Mouse (Mus musculus): ENCODE data around the gene Rffl. TPM values are rescaled to one million over a fixed set of nuclear protein-coding genes. Genes with fewer than 3 reads are reported as not detected.
A peak's percentile ranks its signal among the peaks of the same experiment; 100 is the strongest.

The Rffl gene
- polyA plus RNA-seq, 1 experiment from 2014 or later = 5.0 TPM

- Histone ChIP-seq H3K4me1 (replicated peaks; ENCODE audit: control insufficient read depth, insufficient read depth, low read length) (peaks cover 6% of the 10 kb centered on the region), H3K4me3 (replicated peaks; ENCODE audit: low read length) (no peak overlapping the region), H3K4me2 (replicated peaks) (no peak overlapping the region), H3K9ac (no peak overlapping the region), H3K27me3 (ENCODE audit: control insufficient read depth, insufficient read depth, low read length) (no peaks in the 10 kb centered on the region), H3K9me3 (ENCODE audit: control insufficient read depth, low read length) (no peaks in the 10 kb centered on the region), H3K36me3 (replicated peaks; ENCODE audit: control insufficient read depth, insufficient read depth) (no peaks in the 10 kb centered on the region), H3K27ac (no peak overlapping the region)
- DNase-seq (ENCODE audit: low spot score) (no peak), ATAC-seq (ENCODE audit: low FRiP score) (no peak)
- WGBS = 90% methylated on average over 6 of the region's 6 CpGs
These were observed 16.9 kb downstream of the Rffl start for GRCm38 (mm10) chr11:82854111-82854510.

GRCm38 (mm10) chr11:82852958-82853357 is 18.1 kb downstream of the Rffl start:
- Histone ChIP-seq H3K4me2 (replicated peaks) (no peak overlapping the region), H3K4me1 (replicated peaks; ENCODE audit: control insufficient read depth, insufficient read depth, low read length) (peaks cover 6% of the 10 kb centered on the region), H3K36me3 (replicated peaks; ENCODE audit: control insufficient read depth, insufficient read depth) (no peaks in the 10 kb centered on the region), H3K9me3 (ENCODE audit: control insufficient read depth, low read length) (no peaks in the 10 kb centered on the region), H3K27ac (no peak overlapping the region), H3K4me3 (replicated peaks; ENCODE audit: low read length) (no peak overlapping the region), H3K9ac (no peak overlapping the region), H3K27me3 (ENCODE audit: control insufficient read depth, insufficient read depth, low read length) (no peaks in the 10 kb centered on the region)
- no peak for ATAC-seq (ENCODE audit: low FRiP score)
- 92% methylated on average over 7 of the region's 7 CpGs for WGBS
- no peak for DNase-seq (ENCODE audit: low spot score)

- 85% methylated on average over 10 of the region's 10 CpGs for WGBS
- DNase-seq (ENCODE audit: low spot score) = no peak
These were observed 18.5 kb downstream of the Rffl start for GRCm38 (mm10) chr11:82852540-82852939.

GRCm38 (mm10) chr11:82852115-82852514 is 18.9 kb downstream of the Rffl start:
- ATAC-seq (ENCODE audit: low FRiP score) (no peak), DNase-seq (ENCODE audit: low spot score) (no peak)
- Histone ChIP-seq H3K4me1 (replicated peaks; ENCODE audit: control insufficient read depth, insufficient read depth, low read length) (peaks cover 6% of the 10 kb centered on the region), H3K9ac (no peak overlapping the region), H3K4me2 (replicated peaks) (no peak overlapping the region; the same call in 1 of the 2 replicates), H3K27ac (no peak overlapping the region), H3K36me3 (replicated peaks; ENCODE audit: control insufficient read depth, insufficient read depth) (no peaks in the 10 kb centered on the region), H3K4me3 (replicated peaks; ENCODE audit: low read length) (no peak overlapping the region), H3K27me3 (ENCODE audit: control insufficient read depth, insufficient read depth, low read length) (no peaks in the 10 kb centered on the region), H3K9me3 (ENCODE audit: control insufficient read depth, low read length) (no peaks in the 10 kb centered on the region)
- WGBS = 87% methylated on average over 11 of the region's 11 CpGs

More at GRCm38 (mm10) chr11:82852540-82852939, 18.5 kb downstream of the Rffl start:
- H3K4me2 ChIP-seq (replicated peaks) = no peak overlapping the region
- no peak overlapping the region for H3K9ac ChIP-seq
- H3K4me1 ChIP-seq (replicated peaks; ENCODE audit: control insufficient read depth, insufficient read depth, low read length) = peaks cover 6% of the 10 kb centered on the region
- H3K36me3 ChIP-seq (replicated peaks; ENCODE audit: control insufficient read depth, insufficient read depth) = no peaks in the 10 kb centered on the region
- H3K4me3 ChIP-seq (replicated peaks; ENCODE audit: low read length) = no peak overlapping the region
- H3K9me3 ChIP-seq (ENCODE audit: control insufficient read depth, low read length) = no peaks in the 10 kb centered on the region
- no peaks in the 10 kb centered on the region for H3K27me3 ChIP-seq (ENCODE audit: control insufficient read depth, insufficient read depth, low read length)
- H3K27ac ChIP-seq = no peak overlapping the region
- no peak for ATAC-seq (ENCODE audit: low FRiP score)

- Histone ChIP-seq H3K4me2 (replicated peaks) (no peak overlapping the region), H3K27me3 (ENCODE audit: control insufficient read depth, insufficient read depth, low read length) (no peaks in the 10 kb centered on the region), H3K4me1 (replicated peaks; ENCODE audit: control insufficient read depth, insufficient read depth, low read length) (peaks cover 16% of the 10 kb centered on the region), H3K36me3 (replicated peaks; ENCODE audit: control insufficient read depth, insufficient read depth) (no peaks in the 10 kb centered on the region), H3K4me3 (replicated peaks; ENCODE audit: low read length) (no peak overlapping the region), H3K9me3 (ENCODE audit: control insufficient read depth, low read length) (no peaks in the 10 kb centered on the region), H3K9ac (no peak overlapping the region), H3K27ac (peak overlapping the region; percentile 32; the same call in 1 of the 2 replicates)
- DNase-seq (ENCODE audit: low spot score) (no peak), ATAC-seq (ENCODE audit: low FRiP score) (no peak)
- 46% methylated on average over 5 of the region's 5 CpGs for whole genome bisulfite sequencing
These were observed 20.8 kb downstream of the Rffl start for GRCm38 (mm10) chr11:82850259-82850658.

- Histone ChIP-seq H3K27me3 (ENCODE audit: control insufficient read depth, insufficient read depth, low read length) (no peaks in the 10 kb centered on the region), H3K4me2 (replicated peaks) (no peak overlapping the region), H3K9me3 (ENCODE audit: control insufficient read depth, low read length) (no peaks in the 10 kb centered on the region), H3K4me1 (replicated peaks; ENCODE audit: control insufficient read depth, insufficient read depth, low read length) (peaks cover 22% of the 10 kb centered on the region), H3K27ac (no peak overlapping the region), H3K9ac (no peak overlapping the region), H3K4me3 (replicated peaks; ENCODE audit: low read length) (no peak overlapping the region), H3K36me3 (replicated peaks; ENCODE audit: control insufficient read depth, insufficient read depth) (no peaks in the 10 kb centered on the region)
- 26% methylated on average over 6 of the region's 6 CpGs for WGBS
- no peak for DNase-seq (ENCODE audit: low spot score)
- ATAC-seq (ENCODE audit: low FRiP score) = no peak
These were observed 23.4 kb downstream of the Rffl start for GRCm38 (mm10) chr11:82847571-82848000.

GRCm38 (mm10) chr11:82846938-82847337 is 24.1 kb downstream of the Rffl start:
- no peak for DNase-seq (ENCODE audit: low spot score)
- no peaks in the 10 kb centered on the region for H3K9me3 ChIP-seq (ENCODE audit: control insufficient read depth, low read length)
- no peak overlapping the region for H3K9ac ChIP-seq
- no peak overlapping the region for H3K27ac ChIP-seq
- H3K36me3 ChIP-seq (replicated peaks; ENCODE audit: control insufficient read depth, insufficient read depth) = no peaks in the 10 kb centered on the region
- H3K4me1 ChIP-seq (replicated peaks; ENCODE audit: control insufficient read depth, insufficient read depth, low read length) = peaks cover 22% of the 10 kb centered on the region
- WGBS = 76% methylated on average over 3 of the region's 3 CpGs
- H3K4me2 ChIP-seq (replicated peaks) = no peak overlapping the region
- no peak overlapping the region for H3K4me3 ChIP-seq (replicated peaks; ENCODE audit: low read length)
- H3K27me3 ChIP-seq (ENCODE audit: control insufficient read depth, insufficient read depth, low read length) = no peaks in the 10 kb centered on the region
- no peak for ATAC-seq (ENCODE audit: low FRiP score)

GRCm38 (mm10) chr11:82846079-82846436 is 25.0 kb downstream of the Rffl start:
- no peak for ATAC-seq (ENCODE audit: low FRiP score)
- Histone ChIP-seq H3K27ac (peak overlapping the region; percentile 30; the same call in 1 of the 2 replicates), H3K4me2 (replicated peaks) (peak overlapping the region; percentile 26), H3K9me3 (ENCODE audit: control insufficient read depth, low read length) (no peaks in the 10 kb centered on the region), H3K9ac (peak overlapping the region; percentile 34), H3K36me3 (replicated peaks; ENCODE audit: control insufficient read depth, insufficient read depth) (no peaks in the 10 kb centered on the region), H3K27me3 (ENCODE audit: control insufficient read depth, insufficient read depth, low read length) (no peaks in the 10 kb centered on the region), H3K4me1 (replicated peaks; ENCODE audit: control insufficient read depth, insufficient read depth, low read length) (peaks cover 22% of the 10 kb centered on the region), H3K4me3 (replicated peaks; ENCODE audit: low read length) (no peak overlapping the region)
- WGBS = 48% methylated on average over 4 of the region's 4 CpGs
- DNase-seq (ENCODE audit: low spot score) = no peak

GRCm38 (mm10) chr11:82845415-82846078 is 25.5 kb downstream of the Rffl start:
- WGBS = 30% methylated on average over 16 of the region's 16 CpGs
- H3K4me1 ChIP-seq (replicated peaks; ENCODE audit: control insufficient read depth, insufficient read depth, low read length) = peaks cover 22% of the 10 kb centered on the region
- no peaks in the 10 kb centered on the region for H3K9me3 ChIP-seq (ENCODE audit: control insufficient read depth, low read length)
- H3K27me3 ChIP-seq (ENCODE audit: control insufficient read depth, insufficient read depth, low read length) = no peaks in the 10 kb centered on the region
- H3K27ac ChIP-seq = peak overlapping the region; percentile 30; the same call in 1 of the 2 replicates
- H3K4me2 ChIP-seq (replicated peaks) = peak overlapping the region; percentile 26
- DNase-seq (ENCODE audit: low spot score) = no peak
- peak overlapping the region; percentile 34 for H3K9ac ChIP-seq
- no peaks in the 10 kb centered on the region for H3K36me3 ChIP-seq (replicated peaks; ENCODE audit: control insufficient read depth, insufficient read depth)
- ATAC-seq (ENCODE audit: low FRiP score) = no peak
- H3K4me3 ChIP-seq (replicated peaks; ENCODE audit: low read length) = 0 out of 2 replicates have a peak overlapping the region, but pooled peaks have one; percentile 11

Data from hindbrain, embryonic 14.5 days (tissue).